In genomic region chrX:75854294-75854693, GRCm38 (mm10) we compare ENCODE assay signal across 16 mouse cellular contexts.
"Had no signal": no experiment of that assay in that cellular context is flagged by ENCODE, and none has a peak within 500 bp of the region (broad histone marks: within the 10 kb centered on the region; RNA-seq: fewer than 3 reads in every experiment).

No protein-coding gene starts in this region.

- H3K4me1 ChIP-seq: megakaryocyte, embryonic 14.5 days; midbrain, embryonic 13.5 days; midbrain, embryonic 15.5 days; neural tube, embryonic 12.5 days; stomach, embryonic 15.5 days had no signal

- H3K27me3 ChIP-seq: midbrain, embryonic 13.5 days; midbrain, embryonic 15.5 days; neural tube, embryonic 12.5 days; stomach, embryonic 15.5 days had no signal

- DNase-seq: lung, adult 18-20 months; lung, embryonic 14.5 days; lung, postnatal 14 days; lung, postnatal 36 days; right cerebral cortex, postnatal 14 days; thymus, adult 2 months; thymus, postnatal 25 days; thymus, postnatal 4 days had no signal

- H3K4me2 ChIP-seq: lung, embryonic 14.5 days; midbrain, embryonic 11.5 days; midbrain, embryonic 13.5 days; midbrain, embryonic 15.5 days; neural tube, embryonic 12.5 days; stomach, embryonic 15.5 days had no signal

- H3K36me3 ChIP-seq: midbrain, embryonic 13.5 days; midbrain, embryonic 15.5 days; neural tube, embryonic 12.5 days; stomach, embryonic 15.5 days had no signal

- H3K4me3 ChIP-seq: megakaryocyte, embryonic 14.5 days; midbrain, embryonic 13.5 days; midbrain, embryonic 15.5 days; neural tube, embryonic 12.5 days; stomach, embryonic 15.5 days had no signal

- H3K9me3 ChIP-seq: megakaryocyte, embryonic 14.5 days; midbrain, embryonic 13.5 days; midbrain, embryonic 15.5 days; neural tube, embryonic 12.5 days; stomach, embryonic 15.5 days had no signal

- H3K9ac ChIP-seq: lung, embryonic 14.5 days; midbrain, embryonic 13.5 days; midbrain, embryonic 15.5 days; neural tube, embryonic 12.5 days; stomach, embryonic 15.5 days had no signal

- ATAC-seq: midbrain, embryonic 13.5 days; midbrain, embryonic 15.5 days had no signal

- H3K27ac ChIP-seq: macrophage; midbrain, embryonic 13.5 days; midbrain, embryonic 15.5 days; neural tube, embryonic 12.5 days; stomach, embryonic 15.5 days; stomach, postnatal 0 days had no signal
